Mouse (Mus musculus): ENCODE measurements around the gene Ost4.

DNA sequence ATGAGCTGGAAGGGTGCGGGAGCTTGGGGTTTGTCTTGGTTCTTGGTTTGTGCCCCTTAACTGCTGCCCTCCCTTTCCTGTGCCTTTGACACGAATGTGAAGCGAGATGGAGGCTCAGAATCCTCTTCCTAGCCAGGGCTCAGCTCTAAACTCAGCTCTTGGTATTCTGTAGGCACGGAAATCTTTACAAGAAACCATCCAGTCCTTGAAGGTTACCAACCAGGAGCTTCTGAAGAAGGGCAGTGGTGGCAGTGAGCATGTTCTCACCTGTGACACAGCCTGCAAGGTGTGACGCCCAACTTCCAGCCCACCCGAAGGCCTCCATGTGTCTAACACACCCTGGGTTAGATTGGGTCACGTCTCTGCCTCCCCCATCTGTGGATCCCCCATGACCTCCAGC, 33.2 kb downstream of the Ost4 start:
- TF ChIP-seq POLR2A (IDR thresholded peaks at IDR 0.05; ENCODE audit: insufficient read depth, low read depth, low read length) (no peak), CTCF (IDR thresholded peaks at IDR 0.05) (no peak)

Measured in heart, adult 2 months (tissue).